Mouse (Mus musculus) neural tube, embryonic 15.5 days (tissue): ENCODE results near the gene Zfp281. TPM values are rescaled to one million over a fixed set of nuclear protein-coding genes. Genes with fewer than 3 reads are reported as not detected.
A peak's percentile ranks its signal among the peaks of the same experiment; 100 is the strongest.

Experiments
- ATAC-seq: fragments of 200-750 bp; cut with Nextera tagmentation; 2 replicates; pipeline ENCODE4 v1.8.0; 2017; ENCODE audit warnings: mild to moderate bottlenecking, moderate TSS enrichment, moderate library complexity; ENCODE audit not compliant: low FRiP score
- H3K27ac ChIP-seq: fragments of 300-500 bp; sonication (generic); replicated peaks from 2 replicates; pipeline ENCODE4 v1.5.1; 2015; ENCODE audit warnings: mild to moderate bottlenecking, inconsistent platforms
- H3K27me3 ChIP-seq: fragments of 300-500 bp; sonication (generic); replicated peaks from 2 replicates; pipeline ENCODE4 v1.6.1; 2015; ENCODE audit warnings: inconsistent platforms
- H3K36me3 ChIP-seq: fragments of 300-500 bp; sonication (generic); 2 replicates; pipeline ENCODE4 v1.6.1; 2015; ENCODE audit warnings: inconsistent platforms
- H3K4me1 ChIP-seq: fragments of 300-500 bp; sonication (generic); 2 replicates; pipeline ENCODE4 v1.6.1; 2015; ENCODE audit warnings: inconsistent platforms
- H3K4me2 ChIP-seq: fragments of 300-500 bp; sonication (generic); 2 replicates; pipeline ENCODE4 v1.6.1; 2015; ENCODE audit warnings: inconsistent platforms, mild to moderate bottlenecking, moderate library complexity
- H3K4me3 ChIP-seq: fragments of 300-500 bp; sonication (generic); replicated peaks from 2 replicates; pipeline ENCODE4 v1.5.1; 2015; ENCODE audit warnings: mild to moderate bottlenecking, inconsistent platforms
- H3K9ac ChIP-seq: fragments of 300-500 bp; sonication (generic); replicated peaks from 2 replicates; pipeline ENCODE4 v1.6.1; 2015; ENCODE audit warnings: mild to moderate bottlenecking, inconsistent platforms
- H3K9me3 ChIP-seq: fragments of 300-500 bp; sonication (generic); replicated peaks from 2 replicates; pipeline ENCODE4 v1.6.1; 2016; ENCODE audit warnings: inconsistent platforms
- WGBS: fragments of 180-500 bp; shearing (Covaris S2); methylation state at CpG from one replicate; pipeline ENCODE4 v1.1.7; 2015; ENCODE audit warnings: mixed read lengths; 5-methylcytosine and 5-hydroxymethylcytosine counted together
- polyA plus RNA-seq: library from polyadenylated mRNA; unstranded; fragments of >200 nt; fragmentation: Nextera tagmentation; extraction: Ambion mirVana; gene quantifications from 2 replicates; pipeline ENCODE4 v1.2.1, GENCODE M21; 2015

Zfp281 gene
- polyA plus RNA-seq, 1 experiment from 2014 or later: 17.2 TPM

- Histone ChIP-seq H3K9ac (no peak overlapping the region), H3K9me3 (no peaks in the 10 kb centered on the region), H3K4me2 (peak overlapping the region; percentile 13; the same call in 1 of the 2 replicates), H3K27ac (no peak overlapping the region), H3K27me3 (no peaks in the 10 kb centered on the region), H3K4me1 (peaks cover 10% of the 10 kb centered on the region), H3K36me3 (no peaks in the 10 kb centered on the region), H3K4me3 (no peak overlapping the region)
- no peak for ATAC-seq
- WGBS: 25% methylated on average over 10 of the region's 10 CpGs
These were observed 37.4 kb downstream of the Zfp281 start for GRCm38 (mm10) chr1:136661939-136662563.

- Histone ChIP-seq H3K27ac (no peak overlapping the region), H3K4me1 (peaks cover 10% of the 10 kb centered on the region), H3K9me3 (no peaks in the 10 kb centered on the region), H3K9ac (no peak overlapping the region), H3K27me3 (no peaks in the 10 kb centered on the region), H3K36me3 (no peaks in the 10 kb centered on the region), H3K4me2 (no peak overlapping the region), H3K4me3 (no peak overlapping the region)
- WGBS: 73% methylated on average over 6 of the region's 6 CpGs
- no peak for ATAC-seq
These were observed 40.4 kb downstream of the Zfp281 start for GRCm38 (mm10) chr1:136664921-136665582.

GRCm38 (mm10) chr1:136666513-136666912 is 41.8 kb downstream of the Zfp281 start:
- H3K4me2 ChIP-seq: no peak overlapping the region
- H3K27me3 ChIP-seq: no peaks in the 10 kb centered on the region
- H3K36me3 ChIP-seq: no peaks in the 10 kb centered on the region
- H3K4me1 ChIP-seq: peaks cover 14% of the 10 kb centered on the region
- H3K9me3 ChIP-seq: no peaks in the 10 kb centered on the region
- no peak overlapping the region for H3K4me3 ChIP-seq
- 75% methylated on average over 2 of the region's 2 CpGs for WGBS
- no peak overlapping the region for H3K9ac ChIP-seq
- ATAC-seq: no peak
- no peak overlapping the region for H3K27ac ChIP-seq

DNA sequence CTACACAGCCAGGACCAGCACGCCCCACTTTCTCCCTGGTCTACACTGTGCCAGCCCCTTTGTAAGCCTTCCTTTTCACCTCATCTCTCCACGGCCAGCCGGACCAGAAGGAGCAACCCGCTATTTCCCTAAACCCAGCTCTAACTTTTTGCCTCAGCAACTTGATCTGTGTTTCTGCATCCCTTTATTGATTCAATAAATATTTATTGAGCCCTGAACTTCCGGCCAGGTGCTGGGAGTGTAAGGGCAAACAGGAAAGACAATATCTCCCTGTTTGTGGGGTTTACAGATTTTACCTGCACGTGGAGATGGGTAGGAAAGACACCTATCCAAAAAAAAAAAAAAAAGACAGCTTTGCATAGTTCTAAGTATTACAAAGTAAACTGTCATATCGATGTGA is 45.2 kb downstream of the Zfp281 start:
- Histone ChIP-seq H3K9ac (no peak overlapping the region), H3K9me3 (no peaks in the 10 kb centered on the region), H3K4me1 (peaks cover 11% of the 10 kb centered on the region), H3K27me3 (no peaks in the 10 kb centered on the region), H3K27ac (no peak overlapping the region), H3K4me3 (no peak overlapping the region), H3K36me3 (no peaks in the 10 kb centered on the region), H3K4me2 (no peak overlapping the region)
- 70% methylated on average over 7 of the region's 7 CpGs for WGBS
- no peak for ATAC-seq

DNA sequence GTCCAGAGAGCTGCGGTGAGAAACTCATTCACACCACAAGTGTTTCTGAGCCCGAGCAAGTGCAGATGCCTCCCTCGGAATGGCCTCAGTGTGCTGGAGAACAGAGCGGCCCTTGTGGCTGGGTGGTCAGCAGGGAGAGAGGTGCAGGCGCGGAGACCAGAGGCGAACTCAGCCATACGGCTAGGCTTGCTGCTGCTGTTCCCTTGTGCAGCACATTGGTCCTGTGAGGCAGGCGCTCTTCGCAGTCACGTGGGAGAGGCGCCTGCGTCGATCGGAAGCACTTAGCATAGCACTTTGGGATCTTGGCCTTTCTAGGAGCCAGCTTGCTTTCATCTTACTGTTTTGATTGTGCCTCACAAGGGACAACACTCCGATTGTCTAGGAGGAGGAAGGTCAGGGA is 45.7 kb downstream of the Zfp281 start:
- WGBS: 46% methylated on average over 16 of the region's 16 CpGs
- Histone ChIP-seq H3K4me1 (peaks cover 14% of the 10 kb centered on the region), H3K27me3 (no peaks in the 10 kb centered on the region), H3K27ac (no peak overlapping the region), H3K36me3 (no peaks in the 10 kb centered on the region), H3K4me3 (no peak overlapping the region), H3K9ac (no peak overlapping the region), H3K4me2 (peak overlapping the region; percentile 29), H3K9me3 (no peaks in the 10 kb centered on the region)
- peak; percentile 53; the same call in 1 of the 2 replicates for ATAC-seq

DNA sequence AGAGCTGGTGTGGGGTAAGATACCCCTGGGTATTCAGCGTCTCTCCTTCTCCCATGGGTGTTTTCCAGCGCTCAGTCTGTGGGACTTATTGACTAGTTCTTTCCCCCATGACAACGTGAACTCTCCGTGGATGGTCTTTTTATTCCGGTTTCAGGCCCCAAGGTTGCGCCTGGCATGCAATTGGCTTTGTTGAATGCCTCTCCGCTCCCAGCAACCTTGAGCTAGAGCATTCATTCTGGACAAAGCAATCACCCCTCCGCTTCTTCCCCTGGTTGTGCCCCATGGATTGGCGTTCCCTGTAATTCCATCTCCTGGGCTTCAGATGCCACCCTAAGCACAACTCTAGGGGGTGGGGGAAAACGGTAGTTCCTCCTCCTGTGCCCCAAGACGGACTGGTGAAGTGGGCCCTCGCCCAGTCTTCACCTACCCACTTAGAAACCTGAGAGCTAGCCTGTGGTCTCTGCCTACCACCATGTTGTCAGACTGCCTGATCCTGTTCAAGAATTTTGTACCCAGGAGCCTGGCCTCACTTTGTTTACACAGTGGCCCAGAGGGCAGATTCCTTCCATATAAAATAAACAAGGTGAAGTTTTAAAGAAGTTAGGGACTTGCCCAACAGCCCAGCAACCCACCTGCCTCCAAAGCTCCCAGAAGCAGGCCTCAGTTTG is 47.2 kb downstream of the Zfp281 start:
- 78% methylated on average over 12 of the region's 12 CpGs for WGBS
- Histone ChIP-seq H3K9me3 (no peaks in the 10 kb centered on the region), H3K4me3 (no peak overlapping the region), H3K9ac (no peak overlapping the region), H3K36me3 (no peaks in the 10 kb centered on the region), H3K27me3 (no peaks in the 10 kb centered on the region), H3K4me1 (peaks cover 14% of the 10 kb centered on the region), H3K4me2 (no peak overlapping the region), H3K27ac (no peak overlapping the region)
- ATAC-seq: no peak

DNA sequence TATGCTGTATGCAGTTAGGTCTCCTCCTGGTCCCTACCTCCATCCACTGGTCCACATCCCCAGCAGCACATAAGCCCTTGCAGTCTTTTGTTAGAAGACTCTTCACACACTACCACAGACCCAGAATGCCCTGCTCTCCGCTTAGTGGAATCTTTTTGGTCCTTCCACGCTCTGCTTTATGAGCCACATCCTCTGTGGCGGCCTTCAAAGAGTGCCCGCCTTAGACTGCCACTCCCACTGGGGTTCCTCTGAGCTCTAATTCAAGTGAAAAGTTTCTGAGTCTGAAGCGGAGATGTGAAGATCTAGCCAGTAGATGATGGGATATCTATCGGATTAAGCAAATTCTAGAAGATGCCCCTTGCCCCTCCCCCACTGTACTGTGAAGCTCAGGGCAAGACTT is 47.9 kb downstream of the Zfp281 start:
- ATAC-seq: no peak

DNA sequence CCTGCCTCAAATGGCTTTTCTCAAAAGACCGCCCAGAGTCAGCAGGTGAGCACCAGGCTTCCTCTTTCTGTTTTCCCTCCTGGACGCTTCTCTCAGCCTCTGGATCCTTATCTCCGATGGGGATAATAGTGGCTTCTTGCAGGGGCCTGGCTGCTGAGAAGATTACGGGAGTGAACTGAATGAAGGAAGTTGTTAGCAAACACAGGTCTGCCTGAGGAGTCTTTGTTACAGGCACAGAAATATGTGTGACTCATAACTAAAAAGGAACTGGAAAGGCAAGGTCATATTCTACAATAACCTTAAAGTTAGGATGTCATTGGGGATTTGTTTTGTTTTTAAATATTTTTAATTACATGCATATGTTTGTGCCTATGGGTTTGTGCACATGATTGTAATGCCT is 48.6 kb downstream of the Zfp281 start:
- Histone ChIP-seq H3K9ac (no peak overlapping the region), H3K36me3 (no peaks in the 10 kb centered on the region), H3K4me3 (no peak overlapping the region), H3K27me3 (no peaks in the 10 kb centered on the region), H3K9me3 (no peaks in the 10 kb centered on the region), H3K4me2 (no peak overlapping the region), H3K27ac (no peak overlapping the region), H3K4me1 (peaks cover 14% of the 10 kb centered on the region)
- WGBS: 70% methylated on average over 4 of the region's 4 CpGs
- ATAC-seq: no peak

More for the DNA sequence above, 47.9 kb downstream of the Zfp281 start:
- no peaks in the 10 kb centered on the region for H3K36me3 ChIP-seq
- H3K4me1 ChIP-seq: peaks cover 14% of the 10 kb centered on the region
- H3K4me2 ChIP-seq: no peak overlapping the region
- no peaks in the 10 kb centered on the region for H3K9me3 ChIP-seq
- H3K27me3 ChIP-seq: no peaks in the 10 kb centered on the region
- no peak overlapping the region for H3K4me3 ChIP-seq
- WGBS: 77% methylated on average over 6 of the region's 6 CpGs
- H3K9ac ChIP-seq: no peak overlapping the region
- H3K27ac ChIP-seq: no peak overlapping the region

GRCm38 (mm10) chr1:136674548-136675455 is 50.1 kb downstream of the Zfp281 start:
- no peaks in the 10 kb centered on the region for H3K36me3 ChIP-seq
- WGBS: 15% methylated on average over 25 of the region's 25 CpGs
- H3K9me3 ChIP-seq: no peaks in the 10 kb centered on the region
- H3K9ac ChIP-seq: no peak overlapping the region
- no peak overlapping the region for H3K4me3 ChIP-seq
- no peaks in the 10 kb centered on the region for H3K27me3 ChIP-seq
- H3K4me1 ChIP-seq: peaks cover 14% of the 10 kb centered on the region
- peak; percentile 43; the same call in 1 of the 2 replicates for ATAC-seq
- H3K27ac ChIP-seq: no peak overlapping the region
- no peak overlapping the region for H3K4me2 ChIP-seq

DNA sequence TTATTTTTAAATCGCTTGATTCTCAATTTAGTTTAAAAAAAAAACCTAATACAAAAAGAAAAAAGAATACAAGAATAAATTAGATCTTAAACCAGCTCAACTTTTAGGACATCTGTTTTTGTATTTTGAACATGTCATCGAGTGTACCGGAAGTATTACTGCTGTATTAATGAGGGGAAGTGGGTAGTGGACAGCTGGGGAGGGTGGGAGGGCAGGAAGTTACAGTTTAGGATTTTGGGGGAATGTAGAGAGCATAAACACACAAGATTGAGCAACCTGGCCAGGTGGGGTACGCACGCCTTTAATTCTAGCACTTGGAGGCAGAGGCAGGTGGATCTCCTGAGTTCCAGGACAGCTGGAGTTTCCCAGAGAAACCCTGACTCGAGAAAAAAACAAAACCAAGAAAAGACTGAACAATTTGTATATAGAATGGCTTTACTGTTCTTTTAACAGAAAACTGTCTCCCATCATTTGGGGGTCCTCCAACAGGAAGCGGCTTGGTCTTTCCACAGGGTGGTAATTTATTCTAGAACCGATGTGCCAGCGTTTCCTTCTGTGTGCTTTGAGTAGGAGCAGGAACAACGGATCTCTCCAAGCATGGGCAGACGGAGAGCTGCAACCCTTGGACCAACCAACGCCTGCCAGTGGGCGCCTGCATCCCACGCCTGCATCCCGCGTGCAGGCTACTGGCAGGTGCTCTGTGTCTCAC is 51.2 kb downstream of the Zfp281 start:
- no peaks in the 10 kb centered on the region for H3K27me3 ChIP-seq
- H3K36me3 ChIP-seq: no peaks in the 10 kb centered on the region
- 88% methylated on average over 16 of the region's 16 CpGs for WGBS
- H3K4me1 ChIP-seq: peaks cover 9% of the 10 kb centered on the region
- H3K9me3 ChIP-seq: no peaks in the 10 kb centered on the region
- H3K9ac ChIP-seq: no peak overlapping the region
- no peak for ATAC-seq
- no peak overlapping the region for H3K4me3 ChIP-seq
- no peak overlapping the region for H3K4me2 ChIP-seq
- H3K27ac ChIP-seq: no peak overlapping the region

- 87% methylated on average over 6 of the region's 6 CpGs for WGBS
- Histone ChIP-seq H3K4me3 (no peak overlapping the region), H3K9me3 (no peaks in the 10 kb centered on the region), H3K9ac (no peak overlapping the region), H3K4me2 (no peak overlapping the region), H3K27ac (no peak overlapping the region), H3K27me3 (no peaks in the 10 kb centered on the region), H3K4me1 (peaks cover 9% of the 10 kb centered on the region), H3K36me3 (no peaks in the 10 kb centered on the region)
- no peak for ATAC-seq
These were observed 51.7 kb downstream of the Zfp281 start for GRCm38 (mm10) chr1:136676445-136676755.
